Mouse (Mus musculus): Measurements from ENCODE around the gene Mrpl38.
A peak's percentile ranks its signal among the peaks of the same experiment; 100 is the strongest.

Gene Mrpl38

DNA sequence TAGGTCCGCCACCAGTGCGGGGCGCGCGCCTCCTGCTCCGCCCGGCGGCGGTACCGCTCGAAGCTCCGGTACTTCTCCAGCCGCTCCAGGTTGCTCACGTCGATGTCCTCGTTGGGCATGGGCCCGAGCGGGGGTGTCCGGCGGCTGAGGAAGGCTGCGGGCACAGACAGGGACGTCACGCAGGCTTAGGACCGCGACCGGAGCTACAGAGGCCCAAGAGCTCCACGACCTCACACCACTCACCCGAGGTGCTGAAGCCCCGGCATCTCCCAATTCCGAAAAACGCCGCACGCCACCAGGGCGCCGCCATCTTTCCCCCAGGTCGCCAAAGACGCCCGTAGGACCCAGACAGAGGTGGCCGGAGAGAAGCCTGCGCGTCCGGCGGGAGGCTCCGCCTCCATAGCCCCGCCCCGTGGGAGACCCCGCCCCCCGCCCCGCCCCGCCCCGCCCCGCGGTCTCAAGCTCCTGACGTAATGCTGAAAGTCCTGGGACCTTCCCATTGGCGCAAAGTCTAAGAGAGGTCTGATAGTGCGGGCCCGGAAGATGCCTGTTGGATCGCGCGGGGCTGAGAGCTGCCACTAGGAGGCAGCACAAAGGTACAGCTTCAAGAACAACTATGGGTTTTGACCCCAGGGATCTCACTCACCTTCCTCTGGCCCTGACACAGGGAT, at the start of gene Mrpl38:
TSS of gene Mrpl38 (minus strand) at position 401 of the 671 bp plus-strand sequence.
- DNase-seq (ENCODE audit: extremely low read depth, low read depth) = peak; percentile 89

DNA sequence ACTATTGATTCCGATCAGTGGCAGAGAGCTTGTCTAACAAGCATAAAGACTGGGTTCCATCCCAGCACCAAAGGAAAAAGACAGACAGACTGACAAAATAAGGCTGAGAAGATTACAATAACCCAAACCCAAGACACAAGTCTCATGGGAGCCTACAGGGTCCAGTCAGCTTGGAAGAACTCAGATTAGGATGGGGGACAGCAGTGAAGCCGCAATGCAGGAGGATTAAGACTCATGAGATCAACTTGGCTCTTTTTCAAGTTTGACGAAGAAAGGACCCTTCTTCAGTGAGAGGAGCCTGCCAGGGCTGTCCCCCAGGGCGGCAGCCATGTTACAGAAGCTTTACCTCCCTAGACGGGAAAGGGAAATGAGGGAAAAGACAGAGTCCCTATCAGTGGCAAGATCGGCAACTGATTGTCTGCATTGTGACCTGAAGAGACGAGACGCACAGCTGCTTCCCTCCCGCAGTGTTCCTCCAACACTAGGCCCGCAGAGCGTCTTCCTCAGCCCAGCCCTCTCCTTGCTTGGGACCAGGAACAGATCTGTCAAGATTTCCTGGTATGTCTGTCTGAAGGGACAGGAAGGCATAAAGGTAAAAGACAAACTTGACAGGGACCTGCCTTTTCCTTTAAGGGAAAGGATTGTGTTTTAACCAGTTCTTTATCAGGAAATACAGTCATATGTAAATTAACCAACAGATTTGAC, 48.7 kb upstream of the Mrpl38 start:
- DNase-seq (ENCODE audit: extremely low read depth, low read depth) = no peak

DNA sequence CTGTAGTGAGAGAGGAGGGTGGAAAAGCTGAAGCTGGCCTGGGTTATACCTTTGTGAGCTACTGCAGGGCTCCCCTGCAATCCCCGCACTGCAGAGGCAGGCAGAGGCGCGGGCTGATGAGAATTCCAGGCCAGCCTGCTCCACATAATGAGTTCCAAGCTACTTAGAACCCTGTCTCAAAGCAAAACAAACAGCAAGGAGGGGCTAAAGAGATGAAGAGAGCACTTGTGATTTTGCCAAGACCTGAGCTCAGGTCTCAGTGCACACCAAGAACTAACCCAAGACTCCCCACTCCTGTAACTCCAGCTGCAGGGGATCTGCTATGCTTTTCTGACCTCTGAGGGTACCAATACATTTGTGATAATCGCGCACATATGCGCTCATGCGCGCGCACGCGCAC, 47.7 kb upstream of the Mrpl38 start:
- no peak for DNase-seq (ENCODE audit: extremely low read depth, low read depth)

GRCm38 (mm10) chr11:116185836-116186235, 47.2 kb upstream of the Mrpl38 start:
- no peak for DNase-seq (ENCODE audit: extremely low read depth, low read depth)

DNA sequence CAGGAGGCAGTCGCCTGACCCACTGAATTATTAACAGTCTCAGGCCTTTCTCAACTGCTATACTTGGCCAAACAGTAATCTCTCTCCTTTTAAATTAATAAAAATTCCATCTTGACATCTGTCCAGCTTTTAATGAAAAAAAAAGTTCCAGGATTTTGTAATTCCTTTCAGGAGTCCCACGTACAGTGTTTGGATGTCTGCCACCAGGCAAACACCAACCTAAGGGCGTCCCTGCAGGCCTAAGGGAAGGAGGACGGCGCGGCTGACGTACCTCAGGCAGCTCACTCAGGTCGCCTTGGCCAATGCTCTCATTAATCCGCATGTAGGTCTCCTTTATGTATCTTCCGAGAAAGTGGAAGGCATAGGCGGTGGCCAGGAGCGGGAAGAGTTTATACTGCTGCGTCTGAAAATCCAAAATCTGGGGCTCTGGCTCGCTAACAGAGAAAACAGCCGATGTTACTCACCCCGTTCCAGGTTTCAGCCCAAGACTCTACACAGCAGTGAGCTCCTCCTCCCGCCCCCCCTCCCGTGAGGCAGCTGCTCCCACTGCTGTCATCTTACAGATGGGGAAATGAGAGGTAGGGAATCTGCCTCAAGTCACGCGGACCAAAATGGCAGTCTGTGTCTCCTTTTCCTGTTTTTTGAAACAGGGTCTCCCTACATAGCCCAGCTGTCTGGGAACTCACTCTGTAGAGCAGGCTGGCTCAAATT, 39.9 kb upstream of the Mrpl38 start:
- DNase-seq (ENCODE audit: extremely low read depth, low read depth) = no peak

DNA sequence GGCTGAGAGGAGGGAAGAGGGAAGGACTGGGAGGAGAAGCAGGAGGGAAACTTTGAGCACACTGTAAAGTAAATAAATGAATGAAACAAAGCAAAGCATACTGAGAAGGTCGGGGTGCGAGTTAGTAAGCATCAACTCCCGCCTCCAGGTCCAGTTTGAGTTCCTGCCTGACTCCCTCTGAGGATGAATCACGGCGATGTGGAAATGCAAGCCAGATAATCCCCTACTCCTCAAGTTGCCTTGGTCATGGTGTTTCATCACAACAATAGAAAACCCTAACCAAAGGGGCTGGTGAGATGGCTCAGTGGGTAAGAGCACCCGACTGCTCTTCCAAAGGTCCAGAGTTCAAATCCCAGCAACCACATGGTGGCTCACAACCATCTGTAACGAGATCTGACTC, 37.3 kb upstream of the Mrpl38 start:
- no peak for DNase-seq (ENCODE audit: extremely low read depth, low read depth)

DNA sequence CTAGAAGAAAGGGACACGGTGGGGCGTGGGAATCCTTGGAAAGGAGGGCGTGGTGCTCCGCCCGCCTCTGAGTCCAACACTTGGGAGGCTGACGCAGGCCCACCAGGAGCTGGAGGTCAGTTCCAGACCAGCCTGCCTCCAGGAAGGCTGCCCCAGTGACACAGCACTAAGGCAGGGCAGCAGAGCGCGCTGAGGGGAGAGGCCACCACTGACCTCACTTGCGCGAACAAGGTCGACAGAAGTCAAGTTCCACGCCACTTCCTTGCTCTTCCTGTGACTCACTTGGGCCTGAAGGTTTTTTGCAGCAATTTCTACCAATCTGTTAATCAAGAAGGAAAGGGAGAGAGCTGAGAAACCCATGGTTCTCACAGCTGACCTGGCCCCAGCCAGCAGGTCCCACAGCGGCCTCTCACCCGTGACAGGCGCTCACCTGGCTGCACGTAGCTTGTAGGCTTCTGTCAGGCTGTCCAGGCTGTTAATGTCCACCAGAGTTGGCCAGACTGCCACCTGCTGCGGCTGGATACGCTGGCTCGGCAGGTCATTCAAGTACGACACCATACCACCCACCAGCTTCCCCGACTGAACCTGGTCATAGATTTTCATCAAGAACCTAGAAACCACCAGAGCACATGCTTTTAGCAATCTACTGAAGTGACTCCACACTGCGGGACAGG, 36.2 kb upstream of the Mrpl38 start:
- no peak for DNase-seq (ENCODE audit: extremely low read depth, low read depth)

DNA sequence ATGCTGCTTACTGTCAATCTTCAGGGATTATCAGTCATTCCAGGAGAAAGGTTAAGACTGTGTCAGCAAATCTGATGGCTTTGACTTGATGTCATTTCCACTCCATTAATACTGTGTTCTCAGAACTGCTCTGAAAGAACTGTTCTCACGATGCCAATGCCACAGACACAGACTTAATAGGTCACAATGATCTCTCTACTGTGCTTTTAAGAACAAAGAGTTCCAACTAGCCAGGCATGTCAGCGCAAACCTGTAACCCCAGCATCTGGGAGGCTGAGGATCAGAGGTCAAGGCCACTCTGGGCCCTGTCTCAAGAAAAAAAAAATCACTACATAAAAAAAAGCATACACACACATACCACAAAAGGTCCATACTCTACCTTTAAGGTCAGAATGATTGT, 33.3 kb upstream of the Mrpl38 start:
- DNase-seq (ENCODE audit: extremely low read depth, low read depth) = no peak

DNA sequence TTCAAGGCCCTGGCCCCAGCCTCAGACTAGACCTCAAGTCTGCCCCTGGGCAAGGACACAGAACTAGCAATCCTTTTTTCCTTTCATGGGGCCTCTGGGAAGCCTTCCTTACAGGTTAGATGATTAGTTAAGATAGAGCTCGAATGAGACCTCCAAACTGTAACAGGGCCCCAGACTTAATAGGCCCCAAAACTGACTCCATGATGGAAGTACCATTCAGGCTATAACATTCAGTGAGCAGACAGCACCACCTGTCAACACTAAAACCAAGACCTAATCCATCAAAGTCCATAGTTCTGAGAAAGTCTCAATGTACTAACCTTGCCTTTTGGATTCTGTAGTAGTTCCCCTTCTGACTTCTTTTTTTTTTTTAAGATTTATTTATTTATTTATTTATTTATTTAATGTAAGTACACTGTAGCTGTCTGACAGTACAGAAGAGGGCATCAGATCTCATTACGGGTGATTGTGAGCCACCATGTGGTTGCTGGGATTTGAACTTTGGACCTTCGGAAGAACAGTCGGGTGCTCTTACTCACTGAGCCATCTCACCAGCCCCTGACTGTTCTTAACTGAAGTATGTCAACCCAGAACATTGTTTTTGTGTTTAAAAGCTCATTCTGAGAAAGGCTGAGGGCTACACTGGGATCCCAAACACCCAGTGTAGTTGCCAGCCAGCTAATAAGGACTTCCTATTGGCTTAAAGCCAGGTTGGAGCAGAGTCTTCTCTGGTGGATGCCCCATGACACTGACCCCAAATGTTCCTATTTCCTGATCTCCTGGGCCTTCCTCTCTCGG, 31.5 kb upstream of the Mrpl38 start:
- no peak for DNase-seq (ENCODE audit: extremely low read depth, low read depth)

DNA sequence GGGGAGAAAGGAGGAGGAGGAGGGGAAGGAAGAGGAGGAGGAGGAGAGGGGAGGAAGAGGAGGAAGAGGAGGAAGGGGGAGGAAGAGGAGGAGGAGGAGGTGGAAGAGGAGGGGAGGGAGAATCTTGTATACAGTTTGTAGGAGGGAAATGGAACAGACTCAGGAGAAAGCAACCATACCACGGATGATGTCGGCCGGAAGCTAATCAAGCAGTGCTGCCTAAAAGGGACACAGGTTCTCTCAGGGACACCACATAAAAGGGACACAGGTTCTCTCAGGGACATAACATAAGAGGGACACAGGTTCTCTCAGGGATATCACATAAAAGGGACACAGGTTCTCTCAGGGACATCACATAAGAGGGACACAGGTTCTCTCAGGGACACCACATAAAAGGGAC, 30.5 kb upstream of the Mrpl38 start:
- no peak for DNase-seq (ENCODE audit: extremely low read depth, low read depth)

GRCm38 (mm10) chr11:116167884-116168439, 29.3 kb upstream of the Mrpl38 start, which contains the start of gene Fbf1:
Fbf1 (minus strand) TSS chr11:116168166.
- peak; percentile 94 for DNase-seq (ENCODE audit: extremely low read depth, low read depth)

DNA sequence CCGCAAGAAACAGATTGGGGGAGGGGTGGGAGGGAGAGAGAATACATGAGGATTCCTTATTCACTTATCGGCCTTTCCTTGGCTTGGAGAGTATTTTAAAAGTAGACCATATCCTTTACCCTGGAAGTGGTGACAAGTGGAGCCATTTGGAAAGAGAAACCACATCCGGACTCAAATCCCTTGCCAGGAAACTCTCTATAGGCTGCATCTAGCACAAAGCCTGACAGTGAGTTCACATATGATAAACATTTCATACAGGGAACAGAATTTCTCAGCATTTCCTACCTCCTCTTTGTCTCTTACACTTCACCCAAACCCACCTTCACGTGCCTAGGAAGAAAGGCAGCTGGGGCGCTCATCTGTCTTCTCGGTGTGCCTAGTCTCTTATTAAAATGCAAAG, 28.6 kb upstream of the Mrpl38 start:
- DNase-seq (ENCODE audit: extremely low read depth, low read depth) = peak; percentile 13

DNA sequence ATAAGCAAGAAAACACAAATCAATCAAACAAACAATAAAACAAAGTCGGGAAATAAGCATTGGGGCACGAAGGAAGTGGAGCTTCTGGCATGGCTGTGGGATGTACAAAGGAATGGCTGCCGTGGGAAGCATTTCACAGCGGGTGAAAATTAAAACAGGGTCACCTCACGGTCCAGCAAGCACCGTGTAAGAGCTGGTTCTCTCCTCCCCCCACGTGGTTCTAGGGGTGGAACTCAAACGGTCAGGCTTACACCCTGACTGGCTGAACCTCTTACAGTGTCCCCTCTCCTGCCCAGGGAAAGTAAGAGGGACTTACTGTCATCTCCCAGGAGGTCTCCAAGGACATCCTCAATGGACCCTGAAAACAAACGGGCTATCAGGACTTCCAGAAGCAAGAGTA, 24.3 kb upstream of the Mrpl38 start:
- DNase-seq (ENCODE audit: extremely low read depth, low read depth) = no peak

- DNase-seq (ENCODE audit: extremely low read depth, low read depth) = no peak
Observed at GRCm38 (mm10) chr11:116162146-116162545, 23.5 kb upstream of the Mrpl38 start.

GRCm38 (mm10) chr11:116161312-116161711, 22.6 kb upstream of the Mrpl38 start:
- DNase-seq (ENCODE audit: extremely low read depth, low read depth) = no peak

DNA sequence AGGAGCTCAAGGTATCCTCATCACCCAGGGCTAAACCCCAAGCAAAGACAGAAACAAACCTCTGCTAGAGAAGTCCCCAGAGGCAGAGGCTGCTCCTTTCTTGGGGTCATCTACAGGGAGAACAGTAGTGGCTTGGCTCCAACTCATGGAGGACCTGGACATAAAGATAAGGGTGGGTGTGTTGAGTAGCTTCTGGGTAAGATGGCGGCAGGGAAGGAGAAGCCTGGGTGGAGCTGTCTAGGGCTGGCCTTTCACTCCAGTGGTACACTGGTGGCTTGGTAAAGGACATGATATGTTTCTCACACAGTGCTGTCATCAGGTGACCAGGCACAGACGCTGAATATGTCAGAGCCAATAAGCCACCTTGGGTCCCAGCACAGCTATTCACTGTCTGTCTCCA, 12.3 kb upstream of the Mrpl38 start:
- DNase-seq (ENCODE audit: extremely low read depth, low read depth) = no peak

DNA sequence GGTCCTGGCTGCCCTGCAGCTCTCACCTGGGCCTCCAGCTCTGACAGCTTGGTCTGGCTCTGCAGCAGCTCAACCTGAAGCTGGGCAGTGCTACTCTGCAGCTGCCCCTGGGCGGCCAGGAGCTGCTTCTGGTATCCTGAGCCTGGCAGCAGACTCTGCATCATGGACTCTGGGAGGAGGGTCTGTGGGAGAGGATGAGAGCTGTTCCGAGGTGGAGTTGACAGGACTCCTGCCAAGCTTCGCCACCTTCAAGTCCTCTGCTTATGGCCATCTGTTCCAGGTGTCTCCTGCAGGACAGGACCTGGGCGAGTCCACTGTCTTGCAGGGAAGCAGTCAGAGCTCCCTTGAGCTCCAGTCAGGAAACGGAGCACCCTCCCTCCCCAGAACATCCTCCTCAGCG, 10.7 kb upstream of the Mrpl38 start:
- DNase-seq (ENCODE audit: extremely low read depth, low read depth) = no peak

DNA sequence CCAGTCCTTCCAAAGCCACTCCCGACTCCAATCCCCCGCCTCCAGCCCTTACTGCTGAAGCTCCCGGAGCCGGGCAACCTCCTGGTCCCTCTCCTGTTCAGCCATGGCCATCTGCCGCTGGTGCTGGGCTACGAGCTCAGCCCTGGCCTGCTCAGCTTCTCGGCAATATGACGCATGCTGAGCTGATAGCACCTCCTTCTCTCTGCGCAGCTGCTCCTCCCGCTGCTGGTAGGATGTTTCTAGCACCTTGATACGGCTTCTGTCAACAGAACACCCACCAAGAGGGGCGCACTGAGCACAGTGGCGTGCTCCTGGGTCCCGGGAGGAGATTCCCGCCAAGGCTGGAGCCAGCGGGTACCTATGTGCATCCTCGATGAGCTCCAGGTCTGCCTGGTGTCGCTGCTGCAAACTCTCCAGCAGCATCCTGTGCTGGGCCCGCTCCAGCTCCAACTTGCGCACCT, 10.1 kb upstream of the Mrpl38 start:
- no peak for DNase-seq (ENCODE audit: extremely low read depth, low read depth)

DNA sequence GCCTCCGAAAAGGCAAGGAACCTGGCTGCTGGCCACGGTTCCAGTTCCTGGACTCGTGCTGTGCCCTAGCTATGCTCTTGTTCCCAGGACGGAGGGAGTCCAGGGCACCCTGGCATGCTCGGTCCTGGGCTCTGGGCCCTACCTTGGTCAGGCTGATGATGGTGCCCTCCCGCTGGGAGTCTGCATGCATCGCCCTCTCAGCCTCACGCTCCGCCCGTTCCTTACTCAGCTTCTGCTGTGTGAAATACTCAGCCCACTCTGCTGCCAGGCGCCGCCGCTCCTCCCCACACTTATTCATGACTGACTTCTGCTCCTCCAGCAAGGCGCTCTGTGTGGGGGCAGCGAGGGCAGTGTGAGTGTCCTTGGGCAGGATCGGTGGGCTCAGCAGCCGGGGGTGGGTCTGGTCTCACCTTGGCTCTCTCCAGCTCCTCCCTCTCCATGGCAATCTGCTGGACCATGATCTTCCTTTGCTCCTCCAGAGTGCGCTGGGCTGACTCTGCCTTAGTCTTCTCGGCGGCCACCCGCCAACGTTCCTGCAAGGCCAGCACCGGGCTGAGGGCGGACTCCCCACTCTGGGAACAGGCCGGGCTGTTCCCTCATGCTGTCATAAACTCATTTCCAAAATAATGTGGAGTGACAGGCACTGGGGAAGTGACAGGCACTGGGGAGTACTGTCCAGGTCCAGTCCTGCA, 7.8 kb upstream of the Mrpl38 start:
- DNase-seq (ENCODE audit: extremely low read depth, low read depth) = no peak

Measured in MEL-GATA-1-ER (cell line).